Mouse (Mus musculus): ENCODE measurements around the gene Lgals2. TPM values are rescaled to one million over a fixed set of nuclear protein-coding genes. Genes with fewer than 3 reads are reported as not detected.

Gene Lgals2
- polyA plus RNA-seq, 1 experiment from 2014 or later, result not detected

GRCm38 (mm10) chr15:78872021-78872608 is 16.8 kb upstream of the Lgals2 start:
- Histone ChIP-seq H3K9me3 (no peaks in the 10 kb centered on the region), H3K27me3 (no peaks in the 10 kb centered on the region), H3K4me2 (no peak overlapping the region), H3K4me3 (no peak overlapping the region), H3K9ac (no peak overlapping the region), H3K36me3 (no peaks in the 10 kb centered on the region), H3K27ac (replicated peaks) (no peak overlapping the region), H3K4me1 (replicated peaks) (peaks cover 20% of the 10 kb centered on the region)
- no peak for ATAC-seq (ENCODE audit: low FRiP score, low read depth)
- WGBS, result 54% methylated on average over 5 of the region's 5 CpGs

- no peaks in the 10 kb centered on the region for H3K36me3 ChIP-seq
- no peak overlapping the region for H3K9ac ChIP-seq
- no peaks in the 10 kb centered on the region for H3K27me3 ChIP-seq
- H3K4me1 ChIP-seq (replicated peaks), result 0 out of 2 replicates have a peak, but pooled peaks cover 5% of the 10 kb centered on the region
- no peak overlapping the region for H3K27ac ChIP-seq (replicated peaks)
- H3K9me3 ChIP-seq, result no peaks in the 10 kb centered on the region
- WGBS, result 28% methylated on average over 6 of the region's 6 CpGs
- no peak overlapping the region for H3K4me2 ChIP-seq
- no peak overlapping the region for H3K4me3 ChIP-seq
- ATAC-seq (ENCODE audit: low FRiP score, low read depth), result no peak
These were observed 14.4 kb upstream of the Lgals2 start for GRCm38 (mm10) chr15:78869775-78870174.

GRCm38 (mm10) chr15:78868826-78869233 is 13.5 kb upstream of the Lgals2 start:
- peak; percentile 71 for ATAC-seq (ENCODE audit: low FRiP score, low read depth)
- WGBS, result 29% methylated on average over 7 of the region's 7 CpGs
- H3K4me2 ChIP-seq, result peak overlapping the region; percentile 14; the same call in 1 of the 2 replicates

GRCm38 (mm10) chr15:78868398-78868797 is 13.1 kb upstream of the Lgals2 start:
- H3K9ac ChIP-seq, result no peak overlapping the region
- H3K27me3 ChIP-seq, result no peaks in the 10 kb centered on the region
- 30% methylated on average over 9 of the region's 9 CpGs for WGBS

More at GRCm38 (mm10) chr15:78868826-78869233, 13.5 kb upstream of the Lgals2 start:
- Histone ChIP-seq H3K36me3 (no peaks in the 10 kb centered on the region), H3K9me3 (no peaks in the 10 kb centered on the region), H3K4me3 (no peak overlapping the region), H3K9ac (no peak overlapping the region), H3K27me3 (no peaks in the 10 kb centered on the region), H3K4me1 (replicated peaks) (0 out of 2 replicates have a peak, but pooled peaks cover 5% of the 10 kb centered on the region), H3K27ac (replicated peaks) (peak overlapping the region; percentile 74)

GRCm38 (mm10) chr15:78863852-78864253 is 8.5 kb upstream of the Lgals2 start:
- no peaks in the 10 kb centered on the region for H3K9me3 ChIP-seq
- H3K4me2 ChIP-seq, result no peak overlapping the region
- H3K36me3 ChIP-seq, result no peaks in the 10 kb centered on the region
- 0 out of 2 replicates have a peak, but pooled peaks cover 3% of the 10 kb centered on the region for H3K4me1 ChIP-seq (replicated peaks)
- H3K4me3 ChIP-seq, result no peak overlapping the region
- no peak overlapping the region for H3K27ac ChIP-seq (replicated peaks)
- ATAC-seq (ENCODE audit: low FRiP score, low read depth), result no peak
- WGBS, result 49% methylated on average over 13 of the region's 13 CpGs
- no peak overlapping the region for H3K9ac ChIP-seq
- no peaks in the 10 kb centered on the region for H3K27me3 ChIP-seq

More at GRCm38 (mm10) chr15:78868398-78868797, 13.1 kb upstream of the Lgals2 start:
- peak overlapping the region; percentile 14; the same call in 1 of the 2 replicates for H3K4me2 ChIP-seq
- no peaks in the 10 kb centered on the region for H3K36me3 ChIP-seq
- no peaks in the 10 kb centered on the region for H3K9me3 ChIP-seq
- 0 out of 2 replicates have a peak, but pooled peaks cover 5% of the 10 kb centered on the region for H3K4me1 ChIP-seq (replicated peaks)
- H3K27ac ChIP-seq (replicated peaks), result peak overlapping the region; percentile 74
- no peak overlapping the region for H3K4me3 ChIP-seq
- peak; percentile 76 for ATAC-seq (ENCODE audit: low FRiP score, low read depth)

- no peak for ATAC-seq (ENCODE audit: low FRiP score, low read depth)
- WGBS, result 85% methylated on average over 2 of the region's 2 CpGs
- no peak overlapping the region for H3K4me2 ChIP-seq
These were observed 7.8 kb upstream of the Lgals2 start for GRCm38 (mm10) chr15:78863154-78863553.

GRCm38 (mm10) chr15:78862280-78862679 is 7.0 kb upstream of the Lgals2 start:
- Histone ChIP-seq H3K9me3 (no peaks in the 10 kb centered on the region), H3K9ac (no peak overlapping the region), H3K27me3 (no peaks in the 10 kb centered on the region), H3K27ac (replicated peaks) (no peak overlapping the region), H3K36me3 (no peaks in the 10 kb centered on the region), H3K4me2 (no peak overlapping the region), H3K4me1 (replicated peaks) (no peaks in the 10 kb centered on the region), H3K4me3 (no peak overlapping the region)
- 86% methylated on average over 5 of the region's 5 CpGs for WGBS
- no peak for ATAC-seq (ENCODE audit: low FRiP score, low read depth)

More at GRCm38 (mm10) chr15:78863154-78863553, 7.8 kb upstream of the Lgals2 start:
- no peak overlapping the region for H3K4me3 ChIP-seq
- H3K9ac ChIP-seq, result no peak overlapping the region
- H3K9me3 ChIP-seq, result no peaks in the 10 kb centered on the region
- H3K27me3 ChIP-seq, result no peaks in the 10 kb centered on the region
- H3K4me1 ChIP-seq (replicated peaks), result no peaks in the 10 kb centered on the region
- no peak overlapping the region for H3K27ac ChIP-seq (replicated peaks)
- H3K36me3 ChIP-seq, result no peaks in the 10 kb centered on the region

- WGBS, result 86% methylated on average over 6 of the region's 6 CpGs
- ATAC-seq (ENCODE audit: low FRiP score, low read depth), result no peak
- Histone ChIP-seq H3K36me3 (no peaks in the 10 kb centered on the region), H3K4me2 (no peak overlapping the region), H3K9ac (no peak overlapping the region), H3K4me1 (replicated peaks) (no peaks in the 10 kb centered on the region), H3K27me3 (no peaks in the 10 kb centered on the region), H3K4me3 (no peak overlapping the region), H3K27ac (replicated peaks) (no peak overlapping the region), H3K9me3 (no peaks in the 10 kb centered on the region)
These were observed 4.4 kb upstream of the Lgals2 start for GRCm38 (mm10) chr15:78859714-78860113.

GRCm38 (mm10) chr15:78859311-78859710 is 4.0 kb upstream of the Lgals2 start:
- H3K9ac ChIP-seq, result no peak overlapping the region
- no peaks in the 10 kb centered on the region for H3K36me3 ChIP-seq
- WGBS, result 83% methylated on average over 4 of the region's 4 CpGs
- H3K4me3 ChIP-seq, result no peak overlapping the region
- H3K4me1 ChIP-seq (replicated peaks), result no peaks in the 10 kb centered on the region
- no peak overlapping the region for H3K27ac ChIP-seq (replicated peaks)
- H3K27me3 ChIP-seq, result no peaks in the 10 kb centered on the region
- ATAC-seq (ENCODE audit: low FRiP score, low read depth), result no peak
- no peaks in the 10 kb centered on the region for H3K9me3 ChIP-seq
- H3K4me2 ChIP-seq, result no peak overlapping the region

GRCm38 (mm10) chr15:78857009-78857408 is 1.7 kb upstream of the Lgals2 start:
- H3K9me3 ChIP-seq, result no peaks in the 10 kb centered on the region
- H3K4me3 ChIP-seq, result no peak overlapping the region
- H3K9ac ChIP-seq, result no peak overlapping the region
- H3K27me3 ChIP-seq, result no peaks in the 10 kb centered on the region
- WGBS, result 68% methylated on average over 7 of the region's 7 CpGs
- H3K4me1 ChIP-seq (replicated peaks), result no peaks in the 10 kb centered on the region
- no peaks in the 10 kb centered on the region for H3K36me3 ChIP-seq
- ATAC-seq (ENCODE audit: low FRiP score, low read depth), result no peak
- H3K27ac ChIP-seq (replicated peaks), result no peak overlapping the region
- H3K4me2 ChIP-seq, result no peak overlapping the region

GRCm38 (mm10) chr15:78851505-78852153 is 3.7 kb downstream of the Lgals2 start:
- H3K9ac ChIP-seq, result no peak overlapping the region
- no peak overlapping the region for H3K4me3 ChIP-seq
- H3K4me1 ChIP-seq (replicated peaks), result no peaks in the 10 kb centered on the region
- no peaks in the 10 kb centered on the region for H3K27me3 ChIP-seq
- no peaks in the 10 kb centered on the region for H3K9me3 ChIP-seq
- H3K27ac ChIP-seq (replicated peaks), result no peak overlapping the region
- peak overlapping the region; percentile 36 for H3K4me2 ChIP-seq
- ATAC-seq (ENCODE audit: low FRiP score, low read depth), result peak; percentile 77; the same call in 1 of the 2 replicates
- WGBS, result 16% methylated on average over 13 of the region's 13 CpGs
- H3K36me3 ChIP-seq, result no peaks in the 10 kb centered on the region

GRCm38 (mm10) chr15:78850944-78851343 is 4.4 kb downstream of the Lgals2 start:
- H3K4me2 ChIP-seq, result no peak overlapping the region
- ATAC-seq (ENCODE audit: low FRiP score, low read depth), result no peak
- H3K36me3 ChIP-seq, result no peaks in the 10 kb centered on the region
- H3K9me3 ChIP-seq, result no peaks in the 10 kb centered on the region
- H3K27ac ChIP-seq (replicated peaks), result no peak overlapping the region
- H3K4me3 ChIP-seq, result no peak overlapping the region
- H3K27me3 ChIP-seq, result no peaks in the 10 kb centered on the region
- no peak overlapping the region for H3K9ac ChIP-seq
- 82% methylated on average over 6 of the region's 6 CpGs for WGBS
- peaks cover 4% of the 10 kb centered on the region for H3K4me1 ChIP-seq (replicated peaks)
